Mouse (Mus musculus): ENCODE measurements around the gene Ttc21a. TPM values are rescaled to one million over a fixed set of nuclear protein-coding genes. Genes with fewer than 3 reads are reported as not detected.

Ttc21a gene
- polyA plus RNA-seq (2014; fragmentation: Nextera tagmentation; extraction: Ambion mirVana), result 0.23 and 0.60 TPM in 2 replicates

GRCm38 (mm10) chr9:119937005-119937773 is at the start of gene Ttc21a, which contains the start of gene Gorasp1:
Gene Ttc21a (plus strand): TSS chr9:119937606.
Gene Gorasp1 (minus strand): TSS chr9:119937565.
- DNase-seq (ENCODE audit: low spot score) (peak; percentile 97), ATAC-seq (ENCODE audit: low FRiP score) (peak; percentile 96)
- 5% methylated on average over 40 of the region's 40 CpGs for WGBS
- Histone ChIP-seq H3K4me2 (replicated peaks; ENCODE audit: low read depth, low read length) (peak within 1 kb of the TSS; percentile 86), H3K9me3 (ENCODE audit: control insufficient read depth, low read length) (no peaks in the 10 kb centered on the region), H3K27ac (ENCODE audit: low read depth, low read length) (peak within 1 kb of the TSS; percentile 63; the same call in 1 of the 2 replicates), H3K27me3 (ENCODE audit: control insufficient read depth, insufficient read depth, low read length) (no peaks in the 10 kb centered on the region), H3K4me1 (replicated peaks; ENCODE audit: control insufficient read depth, insufficient read depth, low read length) (no peaks in the 10 kb centered on the region), H3K4me3 (ENCODE audit: low read depth, low read length) (peak within 1 kb of the TSS; percentile 68), H3K9ac (ENCODE audit: low read depth, low read length) (peak within 1 kb of the TSS; percentile 86), H3K36me3 (ENCODE audit: control insufficient read depth, insufficient read depth, low read length) (no peaks in the 10 kb centered on the region)

- no peaks in the 10 kb centered on the region for H3K4me1 ChIP-seq (replicated peaks; ENCODE audit: control insufficient read depth, insufficient read depth, low read length)
- no peak overlapping the region for H3K27ac ChIP-seq (ENCODE audit: low read depth, low read length)
- DNase-seq (ENCODE audit: low spot score) (peak; percentile 42), ATAC-seq (ENCODE audit: low FRiP score) (peak; percentile 69)
- no peak overlapping the region for H3K9ac ChIP-seq (ENCODE audit: low read depth, low read length)
- no peaks in the 10 kb centered on the region for H3K36me3 ChIP-seq (ENCODE audit: control insufficient read depth, insufficient read depth, low read length)
- H3K9me3 ChIP-seq (ENCODE audit: control insufficient read depth, low read length), result no peaks in the 10 kb centered on the region
- H3K4me3 ChIP-seq (ENCODE audit: low read depth, low read length), result no peak overlapping the region
- H3K4me2 ChIP-seq (replicated peaks; ENCODE audit: low read depth, low read length), result no peak overlapping the region
- WGBS, result 33% methylated on average over 2 of the region's 2 CpGs
- H3K27me3 ChIP-seq (ENCODE audit: control insufficient read depth, insufficient read depth, low read length), result peaks cover 3% of the 10 kb centered on the region; the same call in 1 of the 2 replicates
These were observed 48.6 kb upstream of the Ttc21a start for GRCm38 (mm10) chr9:119888843-119889246.

GRCm38 (mm10) chr9:119889446-119889845 is 48.0 kb upstream of the Ttc21a start:
- no peak overlapping the region for H3K9ac ChIP-seq (ENCODE audit: low read depth, low read length)
- no peak for DNase-seq (ENCODE audit: low spot score)
- peaks cover 3% of the 10 kb centered on the region; the same call in 1 of the 2 replicates for H3K27me3 ChIP-seq (ENCODE audit: control insufficient read depth, insufficient read depth, low read length)
- no peaks in the 10 kb centered on the region for H3K4me1 ChIP-seq (replicated peaks; ENCODE audit: control insufficient read depth, insufficient read depth, low read length)
- 80% methylated on average over 9 of the region's 9 CpGs for WGBS
- no peak overlapping the region for H3K4me3 ChIP-seq (ENCODE audit: low read depth, low read length)
- no peaks in the 10 kb centered on the region for H3K36me3 ChIP-seq (ENCODE audit: control insufficient read depth, insufficient read depth, low read length)
- no peaks in the 10 kb centered on the region for H3K9me3 ChIP-seq (ENCODE audit: control insufficient read depth, low read length)
- no peak overlapping the region for H3K4me2 ChIP-seq (replicated peaks; ENCODE audit: low read depth, low read length)
- ATAC-seq (ENCODE audit: low FRiP score), result no peak
- no peak overlapping the region for H3K27ac ChIP-seq (ENCODE audit: low read depth, low read length)

- DNase-seq (ENCODE audit: low spot score) (peak; percentile 54), ATAC-seq (ENCODE audit: low FRiP score) (no peak)
- H3K4me3 ChIP-seq (ENCODE audit: low read depth, low read length), result no peak overlapping the region
- H3K36me3 ChIP-seq (ENCODE audit: control insufficient read depth, insufficient read depth, low read length), result no peaks in the 10 kb centered on the region
- WGBS, result 48% methylated on average over 2 of the region's 2 CpGs
- peaks cover 3% of the 10 kb centered on the region; the same call in 1 of the 2 replicates for H3K27me3 ChIP-seq (ENCODE audit: control insufficient read depth, insufficient read depth, low read length)
- H3K4me2 ChIP-seq (replicated peaks; ENCODE audit: low read depth, low read length), result no peak overlapping the region
- no peak overlapping the region for H3K27ac ChIP-seq (ENCODE audit: low read depth, low read length)
- H3K9ac ChIP-seq (ENCODE audit: low read depth, low read length), result no peak overlapping the region
- H3K9me3 ChIP-seq (ENCODE audit: control insufficient read depth, low read length), result no peaks in the 10 kb centered on the region
- peaks cover 3% of the 10 kb centered on the region; the same call in 1 of the 2 replicates for H3K4me1 ChIP-seq (replicated peaks; ENCODE audit: control insufficient read depth, insufficient read depth, low read length)
These were observed 46.7 kb upstream of the Ttc21a start for GRCm38 (mm10) chr9:119890692-119891091.

GRCm38 (mm10) chr9:119893881-119894280 is 43.5 kb upstream of the Ttc21a start:
- Histone ChIP-seq H3K27ac (ENCODE audit: low read depth, low read length) (no peak overlapping the region), H3K4me2 (replicated peaks; ENCODE audit: low read depth, low read length) (peak overlapping the region; percentile 55), H3K27me3 (ENCODE audit: control insufficient read depth, insufficient read depth, low read length) (peaks cover 3% of the 10 kb centered on the region; the same call in 1 of the 2 replicates), H3K36me3 (ENCODE audit: control insufficient read depth, insufficient read depth, low read length) (no peaks in the 10 kb centered on the region), H3K9me3 (ENCODE audit: control insufficient read depth, low read length) (no peaks in the 10 kb centered on the region), H3K9ac (ENCODE audit: low read depth, low read length) (no peak overlapping the region), H3K4me3 (ENCODE audit: low read depth, low read length) (no peak overlapping the region), H3K4me1 (replicated peaks; ENCODE audit: control insufficient read depth, insufficient read depth, low read length) (peaks cover 4% of the 10 kb centered on the region; the same call in 1 of the 2 replicates)
- DNase-seq (ENCODE audit: low spot score) (no peak), ATAC-seq (ENCODE audit: low FRiP score) (no peak)
- WGBS, result 89% methylated on average over 5 of the region's 5 CpGs

- H3K9me3 ChIP-seq (ENCODE audit: control insufficient read depth, low read length), result no peaks in the 10 kb centered on the region
- WGBS, result 5% methylated on average over 32 of the region's 34 CpGs
- peak within 1 kb of the TSS; percentile 55 for H3K4me2 ChIP-seq (replicated peaks; ENCODE audit: low read depth, low read length)
- ATAC-seq (ENCODE audit: low FRiP score) (peak; percentile 99), DNase-seq (ENCODE audit: low spot score) (peak; percentile 99)
- peaks cover 3% of the 10 kb centered on the region; the same call in 1 of the 2 replicates for H3K27me3 ChIP-seq (ENCODE audit: control insufficient read depth, insufficient read depth, low read length)
- H3K27ac ChIP-seq (ENCODE audit: low read depth, low read length), result peak within 1 kb of the TSS; percentile 70
- H3K9ac ChIP-seq (ENCODE audit: low read depth, low read length), result peak within 1 kb of the TSS; percentile 82
- peaks cover 4% of the 10 kb centered on the region; the same call in 1 of the 2 replicates for H3K4me1 ChIP-seq (replicated peaks; ENCODE audit: control insufficient read depth, insufficient read depth, low read length)
- no peaks in the 10 kb centered on the region for H3K36me3 ChIP-seq (ENCODE audit: control insufficient read depth, insufficient read depth, low read length)
- peak within 1 kb of the TSS; percentile 91 for H3K4me3 ChIP-seq (ENCODE audit: low read depth, low read length)
These were observed 42.9 kb upstream of the Ttc21a start, which contains the start of gene Wdr48 for GRCm38 (mm10) chr9:119894339-119895009. Gene Wdr48 (plus strand): TSS chr9:119894878.

- WGBS, result 1% methylated on average over 52 of the region's 71 CpGs
- peak; percentile 83 for ATAC-seq (ENCODE audit: low FRiP score)
- peak overlapping the region; percentile 91 for H3K4me3 ChIP-seq (ENCODE audit: low read depth, low read length)
These were observed 42.2 kb upstream of the Ttc21a start for GRCm38 (mm10) chr9:119895040-119895721.

GRCm38 (mm10) chr9:119899446-119899845 is 38.0 kb upstream of the Ttc21a start:
- H3K27ac ChIP-seq (ENCODE audit: low read depth, low read length), result no peak overlapping the region
- no peak overlapping the region for H3K4me3 ChIP-seq (ENCODE audit: low read depth, low read length)
- H3K27me3 ChIP-seq (ENCODE audit: control insufficient read depth, insufficient read depth, low read length), result no peaks in the 10 kb centered on the region
- no peaks in the 10 kb centered on the region for H3K9me3 ChIP-seq (ENCODE audit: control insufficient read depth, low read length)
- no peak overlapping the region for H3K4me2 ChIP-seq (replicated peaks; ENCODE audit: low read depth, low read length)
- H3K4me1 ChIP-seq (replicated peaks; ENCODE audit: control insufficient read depth, insufficient read depth, low read length), result peaks cover 4% of the 10 kb centered on the region; the same call in 1 of the 2 replicates
- no peak for DNase-seq (ENCODE audit: low spot score)
- no peak overlapping the region for H3K9ac ChIP-seq (ENCODE audit: low read depth, low read length)
- 95% methylated on average over 2 of the region's 2 CpGs for WGBS
- H3K36me3 ChIP-seq (ENCODE audit: control insufficient read depth, insufficient read depth, low read length), result no peaks in the 10 kb centered on the region
- ATAC-seq (ENCODE audit: low FRiP score), result no peak

More at GRCm38 (mm10) chr9:119895040-119895721, 42.2 kb upstream of the Ttc21a start:
- H3K27ac ChIP-seq (ENCODE audit: low read depth, low read length), result peak overlapping the region; percentile 70
- peaks cover 4% of the 10 kb centered on the region; the same call in 1 of the 2 replicates for H3K4me1 ChIP-seq (replicated peaks; ENCODE audit: control insufficient read depth, insufficient read depth, low read length)
- no peaks in the 10 kb centered on the region for H3K36me3 ChIP-seq (ENCODE audit: control insufficient read depth, insufficient read depth, low read length)
- H3K4me2 ChIP-seq (replicated peaks; ENCODE audit: low read depth, low read length), result peak overlapping the region; percentile 46
- no peaks in the 10 kb centered on the region for H3K9me3 ChIP-seq (ENCODE audit: control insufficient read depth, low read length)
- peak overlapping the region; percentile 82 for H3K9ac ChIP-seq (ENCODE audit: low read depth, low read length)
- DNase-seq (ENCODE audit: low spot score), result no peak
- H3K27me3 ChIP-seq (ENCODE audit: control insufficient read depth, insufficient read depth, low read length), result no peaks in the 10 kb centered on the region
